Mouse (Mus musculus): ENCODE data around the gene Farp1. TPM values are rescaled to one million over a fixed set of nuclear protein-coding genes. Genes with fewer than 3 reads are reported as not detected.
"Not testable (repeated sequence)": the region's sequence is repeated elsewhere in the genome, so short reads cannot be mapped to it uniquely, and the experiment has no call there.

The Farp1 gene
- total and polyA plus RNA-seq, 2 experiments, result 4.2 to 8.6 TPM

GRCm38 (mm10) chr14:121181798-121182197, 146.8 kb downstream of the Farp1 start:
- TF ChIP-seq CTCF (IDR thresholded peaks at IDR 0.05; ENCODE audit: low read depth, low read length), result no peak
- no peak for TF ChIP-seq POLR2A (IDR thresholded peaks at IDR 0.05; ENCODE audit: extremely low read depth, insufficient read depth, low read length)
- Histone ChIP-seq H3K27ac (replicated peaks; ENCODE audit: insufficient read depth, low read depth, low read length) (0 out of 2 replicates have a peak overlapping the region, but pooled peaks have one; percentile 38), H3K4me3 (ENCODE audit: insufficient read depth, low read depth, low read length) (no peak overlapping the region), H3K4me1 (ENCODE audit: control insufficient read depth, insufficient read depth, low read length) (peaks cover 4% of the 10 kb centered on the region; the same call in 1 of the 2 replicates), H3K27me3 (ENCODE audit: control insufficient read depth, insufficient read depth, low read length) (no peaks in the 10 kb centered on the region), H3K36me3 (ENCODE audit: control insufficient read depth, insufficient read depth, low read length) (no peaks in the 10 kb centered on the region), H3K79me2 (ENCODE audit: control insufficient read depth, insufficient read depth, low read length) (no peaks in the 10 kb centered on the region), H3K9ac (ENCODE audit: low read depth, low read length) (no peak overlapping the region)
- DNase-seq (ENCODE audit: extremely low read depth, low read depth, low spot score), result no peak
- 47% methylated on average over 4 of the region's 4 CpGs for WGBS

- Histone ChIP-seq H3K27me3 (ENCODE audit: control insufficient read depth, insufficient read depth, low read length) (no peaks in the 10 kb centered on the region), H3K27ac (replicated peaks; ENCODE audit: insufficient read depth, low read depth, low read length) (no peak overlapping the region), H3K79me2 (ENCODE audit: control insufficient read depth, insufficient read depth, low read length) (no peaks in the 10 kb centered on the region), H3K36me3 (ENCODE audit: control insufficient read depth, insufficient read depth, low read length) (no peaks in the 10 kb centered on the region), H3K4me3 (ENCODE audit: insufficient read depth, low read depth, low read length) (no peak overlapping the region), H3K9ac (ENCODE audit: low read depth, low read length) (no peak overlapping the region), H3K4me1 (ENCODE audit: control insufficient read depth, insufficient read depth, low read length) (peaks cover 4% of the 10 kb centered on the region; the same call in 1 of the 2 replicates)
- no peak for TF ChIP-seq CTCF (IDR thresholded peaks at IDR 0.05; ENCODE audit: low read depth, low read length)
- TF ChIP-seq POLR2A (IDR thresholded peaks at IDR 0.05; ENCODE audit: extremely low read depth, insufficient read depth, low read length), result no peak
- DNase-seq (ENCODE audit: extremely low read depth, low read depth, low spot score), result peak; percentile 25
- WGBS, result 60% methylated on average over 8 of the region's 8 CpGs
Measured at GRCm38 (mm10) chr14:121182967-121183366, 148.0 kb downstream of the Farp1 start.

- 86% methylated on average over 8 of the region's 8 CpGs for WGBS
- Histone ChIP-seq H3K27me3 (ENCODE audit: control insufficient read depth, insufficient read depth, low read length) (no peaks in the 10 kb centered on the region), H3K9ac (ENCODE audit: low read depth, low read length) (no peak overlapping the region), H3K27ac (replicated peaks; ENCODE audit: insufficient read depth, low read depth, low read length) (no peak overlapping the region), H3K79me2 (ENCODE audit: control insufficient read depth, insufficient read depth, low read length) (no peaks in the 10 kb centered on the region), H3K36me3 (ENCODE audit: control insufficient read depth, insufficient read depth, low read length) (no peaks in the 10 kb centered on the region), H3K4me1 (ENCODE audit: control insufficient read depth, insufficient read depth, low read length) (peaks cover 4% of the 10 kb centered on the region; the same call in 1 of the 2 replicates), H3K4me3 (ENCODE audit: insufficient read depth, low read depth, low read length) (no peak overlapping the region)
- no peak for TF ChIP-seq CTCF (IDR thresholded peaks at IDR 0.05; ENCODE audit: low read depth, low read length)
- no peak for TF ChIP-seq POLR2A (IDR thresholded peaks at IDR 0.05; ENCODE audit: extremely low read depth, insufficient read depth, low read length)
- no peak for DNase-seq (ENCODE audit: extremely low read depth, low read depth, low spot score)
Measured at GRCm38 (mm10) chr14:121183414-121184130, 148.6 kb downstream of the Farp1 start.

- no peak overlapping the region for H3K9ac ChIP-seq (ENCODE audit: low read depth, low read length)
- H3K79me2 ChIP-seq (ENCODE audit: control insufficient read depth, insufficient read depth, low read length), result no peaks in the 10 kb centered on the region
- TF ChIP-seq POLR2A (IDR thresholded peaks at IDR 0.05; ENCODE audit: extremely low read depth, insufficient read depth, low read length) (no peak), CTCF (IDR thresholded peaks at IDR 0.05; ENCODE audit: low read depth, low read length) (no peak)
- no peak for DNase-seq (ENCODE audit: extremely low read depth, low read depth, low spot score)
- 97% methylated on average over 8 of the region's 8 CpGs for WGBS
- no peak overlapping the region for H3K27ac ChIP-seq (replicated peaks; ENCODE audit: insufficient read depth, low read depth, low read length)
- H3K4me1 ChIP-seq (ENCODE audit: control insufficient read depth, insufficient read depth, low read length), result peaks cover 4% of the 10 kb centered on the region; the same call in 1 of the 2 replicates
- H3K36me3 ChIP-seq (ENCODE audit: control insufficient read depth, insufficient read depth, low read length), result no peaks in the 10 kb centered on the region
- no peaks in the 10 kb centered on the region for H3K27me3 ChIP-seq (ENCODE audit: control insufficient read depth, insufficient read depth, low read length)
- no peak overlapping the region for H3K4me3 ChIP-seq (ENCODE audit: insufficient read depth, low read depth, low read length)
Measured at GRCm38 (mm10) chr14:121184351-121184750, 149.4 kb downstream of the Farp1 start.

GRCm38 (mm10) chr14:121186402-121186894, 151.4 kb downstream of the Farp1 start:
- DNase-seq (ENCODE audit: extremely low read depth, low read depth, low spot score), result no peak
- Histone ChIP-seq H3K36me3 (ENCODE audit: control insufficient read depth, insufficient read depth, low read length) (no peaks in the 10 kb centered on the region), H3K9ac (ENCODE audit: low read depth, low read length) (no peak overlapping the region), H3K4me1 (ENCODE audit: control insufficient read depth, insufficient read depth, low read length) (peaks cover 8% of the 10 kb centered on the region; the same call in 1 of the 2 replicates), H3K4me3 (ENCODE audit: insufficient read depth, low read depth, low read length) (no peak overlapping the region), H3K27ac (replicated peaks; ENCODE audit: insufficient read depth, low read depth, low read length) (no peak overlapping the region), H3K79me2 (ENCODE audit: control insufficient read depth, insufficient read depth, low read length) (no peaks in the 10 kb centered on the region), H3K27me3 (ENCODE audit: control insufficient read depth, insufficient read depth, low read length) (no peaks in the 10 kb centered on the region)
- TF ChIP-seq CTCF (IDR thresholded peaks at IDR 0.05; ENCODE audit: low read depth, low read length) (no peak), POLR2A (IDR thresholded peaks at IDR 0.05; ENCODE audit: extremely low read depth, insufficient read depth, low read length) (no peak)
- WGBS, result 89% methylated on average over 8 of the region's 8 CpGs

GRCm38 (mm10) chr14:121189840-121190239, 154.8 kb downstream of the Farp1 start:
- not testable (repeated sequence) for H3K4me3 ChIP-seq (ENCODE audit: insufficient read depth, low read depth, low read length); H3K9ac ChIP-seq (ENCODE audit: low read depth, low read length); H3K27me3 ChIP-seq (ENCODE audit: control insufficient read depth, insufficient read depth, low read length); H3K4me1 ChIP-seq (ENCODE audit: control insufficient read depth, insufficient read depth, low read length); DNase-seq (ENCODE audit: extremely low read depth, low read depth, low spot score); H3K36me3 ChIP-seq (ENCODE audit: control insufficient read depth, insufficient read depth, low read length); H3K79me2 ChIP-seq (ENCODE audit: control insufficient read depth, insufficient read depth, low read length); H3K27ac ChIP-seq (replicated peaks; ENCODE audit: insufficient read depth, low read depth, low read length)
- 88% methylated on average over 10 of the region's 10 CpGs for WGBS
- TF ChIP-seq CTCF (IDR thresholded peaks at IDR 0.05; ENCODE audit: low read depth, low read length), result peak; percentile 52
